Mouse (Mus musculus) MEL (cell line): Measurements from ENCODE around the gene Rhpn2. TPM values are rescaled to one million over a fixed set of nuclear protein-coding genes. Genes with fewer than 3 reads are reported as not detected.
A peak's percentile ranks its signal among the peaks of the same experiment; 100 is the strongest.

ENCODE experiments used
- DNase-seq: peaks from one replicate; pipeline ENCODE4 v3.0.0; 2011; ENCODE audit warnings: low read depth, low spot score
- H3K27ac ChIP-seq: 2 replicates; pipeline ENCODE4 v1.5.1; 2012; ENCODE audit warnings: low read depth, mild to moderate bottlenecking, control low read depth, low read length, moderate library complexity; ENCODE audit not compliant: control insufficient read depth
- H3K27me3 ChIP-seq, 2 experiments: fragments of 150-350 bp in 1 of 2; sonication (generic) in 1 of 2; 2 replicates each; pipeline ENCODE4 v1.6.1; 2012; ENCODE audit warnings: low read length in 2 of 2, mild to moderate bottlenecking in 2 of 2, improper control_type of control experiment in 1 of 2, moderate library complexity in 1 of 2; ENCODE audit not compliant: insufficient read depth in 2 of 2, control insufficient read depth in 1 of 2
- H3K36me3 ChIP-seq, 2 experiments: 2 replicates each; pipeline ENCODE4 v1.6.1; 2012 to 2014; ENCODE audit warnings: low read length in 2 of 2, improper control_type of control experiment in 1 of 2, inconsistent platforms in 1 of 2, mild to moderate bottlenecking in 1 of 2; ENCODE audit not compliant: insufficient read depth in 2 of 2, control insufficient read depth in 1 of 2
- H3K4me1 ChIP-seq, 2 experiments: fragments of 150-350 bp in 1 of 2; sonication (generic) in 1 of 2; 2 replicates each; pipeline ENCODE4 v1.6.1; 2012; ENCODE audit warnings: low read length in 2 of 2, improper control_type of control experiment in 1 of 2, mild to moderate bottlenecking in 1 of 2; ENCODE audit not compliant: insufficient read depth in 2 of 2, control insufficient read depth in 1 of 2
- H3K4me3 ChIP-seq, 2 experiments: fragments of 150-350 bp in 1 of 2; sonication (generic) in 1 of 2; 2 replicates each; pipeline ENCODE4 v1.5.1; 2012; ENCODE audit warnings: low read depth in 2 of 2, low read length in 2 of 2, mild to moderate bottlenecking in 2 of 2, moderate library complexity in 2 of 2, control low read depth in 1 of 2, improper control_type of control experiment in 1 of 2; ENCODE audit not compliant: control insufficient read depth in 1 of 2, insufficient read depth in 1 of 2
- H3K79me2 ChIP-seq: 2 replicates; pipeline ENCODE4 v1.6.1; 2012; ENCODE audit warnings: mild to moderate bottlenecking, low read length, moderate library complexity; ENCODE audit not compliant: control insufficient read depth, poor library complexity, insufficient read depth
- H3K9ac ChIP-seq: 2 replicates; pipeline ENCODE4 v1.6.1; 2012; ENCODE audit warnings: low read depth, mild to moderate bottlenecking, control low read depth, low read length, moderate library complexity; ENCODE audit not compliant: control insufficient read depth, poor library complexity, severe bottlenecking
- H3K9me3 ChIP-seq: fragments of 150-350 bp; sonication (generic); replicated peaks from 2 replicates; pipeline ENCODE4 v1.6.1; 2012; ENCODE audit warnings: mild to moderate bottlenecking, low read length, improper control_type of control experiment, moderate library complexity; ENCODE audit not compliant: insufficient read depth
- CHD1 ChIP-seq: IDR thresholded peaks from 2 replicates; pipeline ENCODE4 v1.6.1; 2012; ENCODE audit warnings: low read depth, mild to moderate bottlenecking, inconsistent platforms, low read length, improper control_type of control experiment
- CHD2 ChIP-seq: IDR thresholded peaks from 2 replicates; pipeline ENCODE4 v1.6.1; 2011; ENCODE audit warnings: low read length, improper control_type of control experiment
- CTCF ChIP-seq, 3 experiments: IDR thresholded peaks in 2 of 3; conservative IDR thresholded peaks in 1 of 3; 2 replicates each; pipeline ENCODE4 v1.5.1; 2011 to 2012; ENCODE audit warnings: low read length in 3 of 3, low read depth in 2 of 3, mild to moderate bottlenecking in 2 of 3, improper control_type of control experiment in 1 of 3, inconsistent platforms in 1 of 3, mixed read lengths in 1 of 3, moderate library complexity in 1 of 3; ENCODE audit not compliant: control insufficient read depth in 1 of 3, insufficient read depth in 1 of 3, poor library complexity in 1 of 3, severe bottlenecking in 1 of 3
- ELF1 ChIP-seq: IDR thresholded peaks from 2 replicates; pipeline ENCODE4 v1.6.1; 2014; ENCODE audit warnings: low read depth, mild to moderate bottlenecking, inconsistent platforms, low read length, improper control_type of control experiment, moderate library complexity
- EP300 ChIP-seq, 2 experiments: IDR thresholded peaks; 2 replicates each; pipeline ENCODE4 v1.6.1; 2011; ENCODE audit warnings: improper control_type of control experiment in 2 of 2, low read length in 2 of 2, low read depth in 1 of 2, mild to moderate bottlenecking in 1 of 2
- ETS1 ChIP-seq: IDR thresholded peaks from 2 replicates; pipeline ENCODE4 v1.6.1; 2012; ENCODE audit warnings: low read depth, mild to moderate bottlenecking, inconsistent platforms, low read length, improper control_type of control experiment, moderate library complexity
- GATA1 ChIP-seq: IDR thresholded peaks from 2 replicates; pipeline ENCODE4 v1.6.1; 2011; ENCODE audit warnings: low read depth, low read length, improper control_type of control experiment
- HCFC1 ChIP-seq: IDR thresholded peaks from 2 replicates; pipeline ENCODE4 v1.6.1; 2012; ENCODE audit warnings: low read depth, mild to moderate bottlenecking, inconsistent platforms, low read length, improper control_type of control experiment, moderate library complexity
- KAT2A ChIP-seq: conservative IDR thresholded peaks from 2 replicates; pipeline ENCODE4 v1.6.1; 2012; ENCODE audit warnings: low read depth, low read length, improper control_type of control experiment, inconsistent platforms
- MAFK ChIP-seq: IDR thresholded peaks from 2 replicates; pipeline ENCODE4 v1.6.1; 2011; ENCODE audit warnings: low read depth, mild to moderate bottlenecking, low read length, improper control_type of control experiment, borderline replicate concordance
- MAZ ChIP-seq: IDR thresholded peaks from 2 replicates; pipeline ENCODE4 v1.6.1; 2012; ENCODE audit warnings: low read depth, mild to moderate bottlenecking, inconsistent platforms, low read length, improper control_type of control experiment
- MEF2A ChIP-seq: IDR thresholded peaks from 2 replicates; pipeline ENCODE4 v1.6.1; 2014; ENCODE audit warnings: low read depth, mild to moderate bottlenecking, inconsistent platforms, low read length, improper control_type of control experiment; ENCODE audit not compliant: poor library complexity, insufficient replicate concordance, severe bottlenecking; ENCODE audit errors: extremely low read depth
- MYB ChIP-seq: IDR thresholded peaks from 2 replicates; pipeline ENCODE4 v1.6.1; 2011; ENCODE audit warnings: mild to moderate bottlenecking, low read depth, low read length, improper control_type of control experiment
- MYC ChIP-seq: IDR thresholded peaks from 2 replicates; pipeline ENCODE4 v1.6.1; 2011; ENCODE audit warnings: low read depth, mild to moderate bottlenecking, low read length, improper control_type of control experiment, moderate library complexity
- NELFE ChIP-seq: IDR thresholded peaks from 2 replicates; pipeline ENCODE4 v1.6.1; 2011; ENCODE audit warnings: low read depth, low read length, improper control_type of control experiment
- NRF1 ChIP-seq: IDR thresholded peaks from 2 replicates; pipeline ENCODE4 v1.6.1; 2014; ENCODE audit warnings: low read depth, mild to moderate bottlenecking, inconsistent platforms, low read length, improper control_type of control experiment, moderate library complexity; ENCODE audit not compliant: poor library complexity, insufficient read depth, severe bottlenecking
- POLR2A ChIP-seq, 2 experiments: IDR thresholded peaks; 2 replicates each; pipeline ENCODE4 v1.6.1; 2011 to 2012; ENCODE audit warnings: low read length in 2 of 2, mild to moderate bottlenecking in 2 of 2, control low read depth in 1 of 2, improper control_type of control experiment in 1 of 2, low read depth in 1 of 2, moderate library complexity in 1 of 2; ENCODE audit not compliant: control insufficient read depth in 1 of 2, insufficient read depth in 1 of 2, poor library complexity in 1 of 2
- POLR2AphosphoS2 ChIP-seq: IDR thresholded peaks from 2 replicates; pipeline ENCODE4 v1.6.1; 2011; ENCODE audit warnings: low read length, improper control_type of control experiment
- RAD21 ChIP-seq: IDR thresholded peaks from 2 replicates; pipeline ENCODE4 v1.6.1; 2011; ENCODE audit warnings: mild to moderate bottlenecking, low read depth, low read length, improper control_type of control experiment
- RCOR1 ChIP-seq: IDR thresholded peaks from 2 replicates; pipeline ENCODE4 v1.6.1; 2012; ENCODE audit warnings: low read depth, mild to moderate bottlenecking, inconsistent platforms, low read length, improper control_type of control experiment
- TAL1 ChIP-seq: IDR thresholded peaks from 2 replicates; pipeline ENCODE4 v1.6.1; 2012; ENCODE audit warnings: mild to moderate bottlenecking, inconsistent platforms, low read length, moderate library complexity, mixed read lengths
- TBP ChIP-seq: IDR thresholded peaks from 2 replicates; pipeline ENCODE4 v1.8.0; 2011; ENCODE audit warnings: low read depth, low read length, improper control_type of control experiment
- TCF12 ChIP-seq: IDR thresholded peaks from 2 replicates; pipeline ENCODE4 v1.6.1; 2014; ENCODE audit warnings: low read depth, mild to moderate bottlenecking, inconsistent platforms, low read length, improper control_type of control experiment, moderate library complexity
- USF1 ChIP-seq: IDR thresholded peaks from 2 replicates; pipeline ENCODE4 v1.6.1; 2014; ENCODE audit warnings: low read depth, mild to moderate bottlenecking, inconsistent platforms, low read length, improper control_type of control experiment, moderate library complexity
- USF2 ChIP-seq, 2 experiments: IDR thresholded peaks; 2 replicates each; pipeline ENCODE4 v1.6.1; 2011 to 2012; ENCODE audit warnings: improper control_type of control experiment in 2 of 2, low read length in 2 of 2, borderline replicate concordance in 1 of 2, inconsistent platforms in 1 of 2, low read depth in 1 of 2, mild to moderate bottlenecking in 1 of 2; ENCODE audit not compliant: insufficient read depth in 1 of 2
- ZKSCAN1 ChIP-seq: IDR thresholded peaks from 2 replicates; pipeline ENCODE4 v1.6.1; 2012; ENCODE audit warnings: low read depth, mild to moderate bottlenecking, inconsistent platforms, low read length, improper control_type of control experiment, moderate library complexity
- ZNF384 ChIP-seq: IDR thresholded peaks from 2 replicates; pipeline ENCODE4 v1.6.1; 2012; ENCODE audit warnings: low read depth, mild to moderate bottlenecking, inconsistent platforms, low read length, improper control_type of control experiment
- polyA plus RNA-seq, 2 experiments: library from polyadenylated mRNA; stranded (reverse) in 1 of 2; unstranded in 1 of 2; fragments of >175 nt in 1 of 2; fragments of >200 nt in 1 of 2; gene quantifications; 2 replicates each; pipeline versions ENCODE4 v1.2.1 to v1.2.4; 2012; ENCODE audit warnings: low replicate concordance in 2 of 2, low read depth in 1 of 2; ENCODE audit not compliant: insufficient read length in 2 of 2, insufficient read depth in 1 of 2, missing spikeins in 1 of 2
- total RNA-seq: library from RNA; depleted of rRNA; stranded (reverse); fragments of 300-350 nt; gene quantifications from 2 replicates; pipeline ENCODE4 v1.2.3, GENCODE M21; 2012

The Rhpn2 gene
- total and polyA plus RNA-seq, 3 experiments, result 0.58 to 1.2 TPM; not detected in 1

GRCm38 (mm10) chr7:35373146-35373989 lies 39.4 kb downstream of the Rhpn2 start (continued):
- TF ChIP-seq EP300 (IDR thresholded peaks at IDR 0.05; ENCODE audit: low read depth in 1 of 2, low read length in 2 of 2), result peak; percentile 89 to 92
- peak; percentile 94 for TF ChIP-seq ETS1
- 0 out of 2 replicates have a peak, but pooled peaks have one; percentile 30 for TF ChIP-seq HCFC1
- TF ChIP-seq KAT2A, result peak; percentile 26; the same call in 1 of the 2 replicates
- TF ChIP-seq RCOR1, result peak; percentile 93
- TF ChIP-seq MYB, result peak; percentile 88
- TF ChIP-seq GATA1, result peak; percentile 82
- peak; percentile 63 for TF ChIP-seq ZNF384
- TF ChIP-seq, all 39 proteins: peak for 18

DNA sequence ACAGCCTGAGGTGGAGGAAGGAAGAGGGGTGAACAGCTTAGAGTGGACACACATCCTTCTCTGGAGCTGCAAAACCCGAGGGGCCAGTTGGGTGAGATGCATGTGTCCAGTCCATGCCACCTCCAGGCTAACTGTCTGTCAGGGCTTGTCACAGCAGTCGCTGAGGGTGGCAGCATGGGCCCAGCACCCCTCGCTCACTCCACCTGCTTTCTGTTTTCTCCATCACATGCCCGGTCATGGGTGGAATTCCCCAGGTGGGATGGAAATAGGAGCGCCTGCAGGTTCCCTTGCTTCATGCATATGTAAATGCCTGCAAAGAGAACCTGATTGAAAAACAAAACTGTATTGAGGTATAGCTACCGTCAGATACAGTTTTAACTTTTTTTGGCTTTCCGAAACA lies 40.3 kb downstream of the Rhpn2 start:
- no peaks in the 10 kb centered on the region for H3K9me3 ChIP-seq
- peak overlapping the region; percentile 73 for H3K9ac ChIP-seq
- H3K36me3 ChIP-seq, result peaks cover 0 to 13% of the 10 kb centered on the region in 2 experiments; a peak in 2 of 4 replicates
- H3K4me3 ChIP-seq, result peak overlapping the region; percentile 53 to 61; a peak in 3 of 4 replicates
- no peak for DNase-seq
- H3K79me2 ChIP-seq, result no peaks in the 10 kb centered on the region
- peaks cover 7 to 18% of the 10 kb centered on the region in 2 experiments for H3K4me1 ChIP-seq
- no peak for TF ChIP-seq TAL1
- no peak for TF ChIP-seq MEF2A
- no peak for TF ChIP-seq ZKSCAN1
- TF ChIP-seq RAD21, result no peak
- no peak for TF ChIP-seq KAT2A
- no peak for TF ChIP-seq TCF12
- no peak for TF ChIP-seq MAZ
- H3K27me3 ChIP-seq, result no peaks in the 10 kb centered on the region
- H3K27ac ChIP-seq, result peak overlapping the region; percentile 87

DNA sequence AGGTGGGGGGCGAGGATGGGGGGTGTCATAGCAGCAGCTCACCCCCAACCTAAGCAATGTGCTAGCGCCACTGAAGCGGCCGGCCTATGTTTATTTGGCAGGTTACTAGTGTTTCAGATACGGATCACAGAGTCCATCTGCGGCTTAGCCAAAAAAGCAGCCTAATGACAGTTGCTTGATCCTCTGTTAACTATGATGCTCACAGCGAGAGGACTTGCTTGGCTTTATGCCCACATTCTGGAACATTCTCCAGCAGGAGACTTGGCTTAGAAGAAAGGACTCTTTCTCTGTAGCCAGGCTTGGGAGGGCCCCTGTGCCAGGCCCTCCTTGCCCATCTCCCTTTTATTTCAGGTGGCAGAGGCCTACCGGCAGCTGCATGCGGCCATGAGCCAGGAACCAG lies 42.7 kb downstream of the Rhpn2 start:
- Histone ChIP-seq H3K9ac (no peak overlapping the region), H3K9me3 (no peaks in the 10 kb centered on the region), H3K27ac (no peak overlapping the region), H3K4me1 (peaks cover 13 to 34% of the 10 kb centered on the region in 2 experiments), H3K27me3 (no peaks in the 10 kb centered on the region), H3K36me3 (peaks cover 0 to 16% of the 10 kb centered on the region in 2 experiments; a peak in 2 of 4 replicates), H3K4me3 (no peak overlapping the region), H3K79me2 (no peaks in the 10 kb centered on the region)
- no peak for DNase-seq
- TF ChIP-seq ELF1 (no peak), POLR2A (IDR thresholded peaks at IDR 0.05; ENCODE audit: control insufficient read depth in 1 of 2, insufficient read depth in 1 of 2, low read depth in 1 of 2, low read length in 2 of 2, poor library complexity in 1 of 2) (no peak), TAL1 (no peak), CHD2 (no peak), MAZ (no peak), MYC (no peak), NRF1 (no peak), CHD1 (no peak), NELFE (no peak), MAFK (no peak), ZNF384 (no peak), EP300 (IDR thresholded peaks at IDR 0.05; ENCODE audit: low read depth in 1 of 2, low read length in 2 of 2) (no peak), POLR2AphosphoS2 (no peak), TBP (no peak), RCOR1 (no peak), USF2 (IDR thresholded peaks at IDR 0.05; ENCODE audit: borderline replicate concordance in 1 of 2, insufficient read depth in 1 of 2, low read depth in 1 of 2, low read length in 2 of 2) (no peak), CTCF (IDR thresholded peaks at IDR 0.05 in 2 of 3, conservative IDR thresholded peaks at IDR 0.05 in 1 of 3; ENCODE audit: control insufficient read depth in 1 of 3, insufficient read depth in 1 of 3, low read depth in 2 of 3, low read length in 3 of 3, poor library complexity in 1 of 3, severe bottlenecking in 1 of 3) (no peak), USF1 (no peak)
